Mouse (Mus musculus) CH12.LX (cell line): ENCODE measurements around the gene Ddost.

Experiments used
- CTCF ChIP-seq, 2 experiments: IDR thresholded peaks in 1 of 2; conservative IDR thresholded peaks in 1 of 2; 2 replicates each; pipeline ENCODE4 v1.5.1; 2011 to 2012; ENCODE audit warnings: low read depth in 2 of 2, low read length in 2 of 2, improper control_type of control experiment in 1 of 2, inconsistent platforms in 1 of 2, mild to moderate bottlenecking in 1 of 2, moderate library complexity in 1 of 2
- E2F4 ChIP-seq: IDR thresholded peaks from 2 replicates; pipeline ENCODE4 v1.6.1; 2011; ENCODE audit warnings: low read depth, low read length, improper control_type of control experiment; ENCODE audit not compliant: insufficient replicate concordance
- EP300 ChIP-seq: IDR thresholded peaks from 2 replicates; pipeline ENCODE4 v1.6.1; 2011; ENCODE audit warnings: low read length, improper control_type of control experiment
- GABPA ChIP-seq: IDR thresholded peaks from 2 replicates; pipeline ENCODE4 v1.6.1; 2012; ENCODE audit warnings: low read depth, low read length, improper control_type of control experiment, inconsistent platforms; ENCODE audit not compliant: insufficient replicate concordance
- MAFK ChIP-seq: IDR thresholded peaks from 2 replicates; pipeline ENCODE4 v1.6.1; 2011; ENCODE audit warnings: low read length, improper control_type of control experiment; ENCODE audit not compliant: insufficient replicate concordance
- MAZ ChIP-seq: IDR thresholded peaks from 2 replicates; pipeline ENCODE4 v1.6.1; 2012; ENCODE audit warnings: low read depth, mild to moderate bottlenecking, inconsistent platforms, low read length, improper control_type of control experiment, moderate library complexity
- MYC ChIP-seq: IDR thresholded peaks from 2 replicates; pipeline ENCODE4 v1.6.1; 2011; ENCODE audit warnings: low read depth, mild to moderate bottlenecking, improper control_type of control experiment, low read length
- NRF1 ChIP-seq: IDR thresholded peaks from 2 replicates; pipeline ENCODE4 v1.6.1; 2014; ENCODE audit warnings: low read depth, mild to moderate bottlenecking, inconsistent platforms, low read length, improper control_type of control experiment, moderate library complexity
- POLR2A ChIP-seq: IDR thresholded peaks from 2 replicates; pipeline ENCODE4 v1.6.1; 2011; ENCODE audit warnings: low read depth, mild to moderate bottlenecking, improper control_type of control experiment, low read length
- RAD21 ChIP-seq: IDR thresholded peaks from 2 replicates; pipeline ENCODE4 v1.6.1; 2011; ENCODE audit warnings: low read depth, mild to moderate bottlenecking, low read length, improper control_type of control experiment, moderate library complexity
- SIN3A ChIP-seq: IDR thresholded peaks from 2 replicates; pipeline ENCODE4 v1.6.1; 2012; ENCODE audit warnings: low read length, improper control_type of control experiment, inconsistent platforms
- USF1 ChIP-seq: IDR thresholded peaks from 2 replicates; pipeline ENCODE4 v1.6.1; 2014; ENCODE audit warnings: low read depth, mild to moderate bottlenecking, inconsistent platforms, low read length, improper control_type of control experiment
- USF2 ChIP-seq: conservative IDR thresholded peaks from 2 replicates; pipeline ENCODE4 v1.6.1; 2011; ENCODE audit warnings: low read depth, low read length, improper control_type of control experiment
- ZC3H11A ChIP-seq: IDR thresholded peaks from 2 replicates; pipeline ENCODE4 v1.6.1; 2012; ENCODE audit warnings: low read depth, mild to moderate bottlenecking, inconsistent platforms, low read length, improper control_type of control experiment

DNA sequence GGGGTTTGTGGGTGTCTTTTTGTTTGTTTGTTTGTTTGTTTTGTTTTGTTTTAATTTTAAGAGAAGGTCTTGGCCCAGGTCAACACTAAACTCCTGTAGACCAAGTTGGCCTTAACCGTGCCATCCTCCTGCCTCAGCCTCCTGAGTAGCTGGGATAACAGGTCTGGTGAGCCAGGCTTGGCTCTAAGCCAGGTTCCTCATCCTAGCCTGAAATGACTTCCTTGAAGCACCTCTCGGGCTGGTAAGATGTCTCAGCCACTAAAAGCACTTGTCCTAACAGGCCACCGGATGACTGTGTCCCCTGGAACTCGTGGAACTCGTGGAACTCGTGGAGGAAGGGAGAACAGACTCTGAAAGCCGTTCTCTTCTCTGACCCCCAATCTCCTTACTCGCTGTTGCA, 51.6 kb downstream of the Ddost start:
- TF ChIP-seq USF1 (no peak), CTCF (conservative IDR thresholded peaks at IDR 0.05 in 1 of 2, IDR thresholded peaks at IDR 0.05 in 1 of 2; ENCODE audit: low read depth in 2 of 2, low read length in 2 of 2) (no peak), MYC (no peak), MAZ (no peak), EP300 (no peak), GABPA (no peak), SIN3A (no peak), POLR2A (no peak), E2F4 (no peak), USF2 (no peak), RAD21 (no peak), ZC3H11A (no peak), NRF1 (no peak), MAFK (no peak)
